Mouse (Mus musculus) C2C12 (cell line): ENCODE measurements around the gene Pax4.

Experiments used
- CTCF ChIP-seq: IDR thresholded peaks from one replicate; pipeline ENCODE4 v1.5.1; 2011; ENCODE audit not compliant: control insufficient read depth, insufficient read depth, insufficient read length
- FOSL1 ChIP-seq: IDR thresholded peaks from one replicate; pipeline ENCODE4 v1.8.0; 2011; ENCODE audit warnings: mild to moderate bottlenecking, low read length; ENCODE audit not compliant: poor library complexity, insufficient read depth, severe bottlenecking
- MAX ChIP-seq: IDR thresholded peaks from one replicate; pipeline ENCODE4 v1.6.1; 2011; ENCODE audit warnings: mild to moderate bottlenecking, control low read depth
- MYOD1 ChIP-seq: IDR thresholded peaks from one replicate; pipeline ENCODE4 v1.6.1; 2011; ENCODE audit warnings: low read depth; ENCODE audit not compliant: control insufficient read depth, insufficient read length
- MYOG ChIP-seq: IDR thresholded peaks from one replicate; pipeline ENCODE4 v1.6.1; 2011; ENCODE audit not compliant: control insufficient read depth, insufficient read length; ENCODE audit errors: extremely low read depth
- USF1 ChIP-seq: IDR thresholded peaks from one replicate; pipeline ENCODE4 v1.6.1; 2011; ENCODE audit warnings: low read depth, mild to moderate bottlenecking, control low read depth, moderate library complexity

DNA sequence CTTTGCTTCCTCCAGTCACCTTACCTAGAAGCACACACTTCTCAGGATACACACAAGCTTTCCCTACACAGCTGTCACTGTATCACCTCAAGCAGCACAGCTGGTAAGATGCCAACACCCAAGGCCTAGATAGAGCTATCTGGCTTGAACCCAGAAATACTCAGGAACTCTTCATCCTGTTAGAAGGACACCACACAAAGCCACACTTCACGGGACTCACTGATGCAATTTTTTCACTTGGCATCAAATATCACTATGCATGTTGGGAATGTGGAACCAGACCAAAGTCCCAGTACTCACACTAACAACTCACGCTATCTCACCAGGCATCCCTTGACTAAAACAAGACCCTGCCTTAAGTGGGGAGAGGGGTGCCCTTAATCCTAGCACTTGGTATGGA lies 29.5 kb downstream of the Pax4 start:
- TF ChIP-seq CTCF: no peak
- TF ChIP-seq FOSL1: no peak
- no peak for TF ChIP-seq MAX
- no peak for TF ChIP-seq USF1
- no peak for TF ChIP-seq MYOD1
- TF ChIP-seq MYOG: no peak
